Comparison of ENCODE assay signal across 32 mouse cellular contexts in genomic region chrX:145342402-145342801, GRCm38 (mm10). TPM values are rescaled to one million over a fixed set of nuclear protein-coding genes. Genes with fewer than 3 reads are reported as not detected.
A peak's percentile ranks its signal among the peaks of the same experiment; 100 is the strongest.
DNase-seq lines count a peak whose midpoint lies in the region; ATAC-seq lines count a peak whose summit lies in the region.
"Had no signal": no experiment of that assay in that cellular context is flagged by ENCODE, and none has a peak within 500 bp of the region (broad histone marks: within the 10 kb centered on the region; RNA-seq: fewer than 3 reads in every experiment).

No protein-coding gene starts in this region.

- WGBS in limb, embryonic 13.5 days = 48% methylated on average over 2 of the region's 2 CpGs
- WGBS in hindbrain, embryonic 14.5 days = 89% methylated on average over 2 of the region's 2 CpGs
- WGBS in hindbrain, embryonic 13.5 days = 86% methylated on average over 2 of the region's 2 CpGs

- H3K4me1 ChIP-seq in limb, embryonic 13.5 days = no peaks in the 10 kb centered on the region
- no peaks in the 10 kb centered on the region for H3K4me1 ChIP-seq in hindbrain, embryonic 14.5 days (replicated peaks; ENCODE audit: control insufficient read depth, insufficient read depth, low read length)
- H3K4me1 ChIP-seq in hindbrain, embryonic 13.5 days (replicated peaks) = no peaks in the 10 kb centered on the region
- H3K4me1 ChIP-seq: embryonic facial prominence, embryonic 15.5 days; forebrain, embryonic 12.5 days; midbrain, embryonic 13.5 days; neural tube, embryonic 13.5 days had no signal

- DNase-seq in spleen, postnatal 36 days (ENCODE audit: low spot score in 2 of 2) = peak; percentile 3 to 41
- DNase-seq in spleen, adult 18-20 months = no peak
- DNase-seq in right cerebral cortex, postnatal 14 days = no peak
- DNase-seq in hindbrain, embryonic 14.5 days (ENCODE audit: low spot score) = no peak
- DNase-seq: adrenal gland, adult 2 months; adrenal gland, postnatal 36 days; cerebellum, adult 18-20 months; cerebellum, postnatal 10 days; gastrocnemius, postnatal 25 days; heart, adult 18-20 months; heart, postnatal 36 days; kidney, adult 2 months; kidney, postnatal 36 days; left cerebral cortex, postnatal 4 days; lung, postnatal 4 days; retina, postnatal 1 day; right cerebral cortex, postnatal 25 days; thymus, postnatal 4 days had no signal

- H3K9me3 ChIP-seq in limb, embryonic 13.5 days = no peaks in the 10 kb centered on the region
- H3K9me3 ChIP-seq in hindbrain, embryonic 14.5 days (ENCODE audit: control insufficient read depth, low read length) = no peaks in the 10 kb centered on the region
- H3K9me3 ChIP-seq in hindbrain, embryonic 13.5 days = no peaks in the 10 kb centered on the region
- H3K9me3 ChIP-seq: embryonic facial prominence, embryonic 15.5 days; forebrain, embryonic 12.5 days; midbrain, embryonic 13.5 days; neural tube, embryonic 13.5 days had no signal

- ATAC-seq in common myeloid progenitor, adult 5-6 weeks (replicated peaks; ENCODE audit: low read depth, poor library complexity, severe bottlenecking) = peak; percentile 86
- ATAC-seq in limb, embryonic 13.5 days (ENCODE audit: low FRiP score, low read depth) = 0 out of 2 replicates have a peak, but pooled peaks have one; percentile 15
- ATAC-seq in hindbrain, embryonic 14.5 days (ENCODE audit: low FRiP score) = no peak
- no peak for ATAC-seq in hindbrain, embryonic 13.5 days (ENCODE audit: low FRiP score)
- ATAC-seq: hindbrain, embryonic 16.5 days; midbrain, embryonic 13.5 days had no signal

- no peak overlapping the region for H3K4me2 ChIP-seq in limb, embryonic 13.5 days (replicated peaks)
- no peak overlapping the region for H3K4me2 ChIP-seq in hindbrain, embryonic 14.5 days (replicated peaks)
- H3K4me2 ChIP-seq in hindbrain, embryonic 13.5 days = no peak overlapping the region
- H3K4me2 ChIP-seq: embryonic facial prominence, embryonic 15.5 days; forebrain, embryonic 12.5 days; heart, embryonic 11.5 days; liver, embryonic 11.5 days; midbrain, embryonic 13.5 days; neural tube, embryonic 13.5 days had no signal

- 0 out of 2 replicates have a peak, but pooled peaks cover 3% of the 10 kb centered on the region for H3K27me3 ChIP-seq in limb, embryonic 13.5 days
- no peaks in the 10 kb centered on the region for H3K27me3 ChIP-seq in hindbrain, embryonic 14.5 days (ENCODE audit: control insufficient read depth, insufficient read depth, low read length)
- no peaks in the 10 kb centered on the region for H3K27me3 ChIP-seq in hindbrain, embryonic 13.5 days
- H3K27me3 ChIP-seq: embryonic facial prominence, embryonic 15.5 days; forebrain, embryonic 12.5 days; midbrain, embryonic 13.5 days; neural tube, embryonic 13.5 days had no signal

- H3K9ac ChIP-seq in limb, embryonic 13.5 days = no peak overlapping the region
- no peak overlapping the region for H3K9ac ChIP-seq in hindbrain, embryonic 14.5 days
- H3K9ac ChIP-seq in hindbrain, embryonic 13.5 days = no peak overlapping the region
- H3K9ac ChIP-seq: embryonic facial prominence, embryonic 15.5 days; forebrain, embryonic 12.5 days; midbrain, embryonic 13.5 days; neural tube, embryonic 13.5 days had no signal

- H3K4me3 ChIP-seq in limb, embryonic 13.5 days = no peak overlapping the region
- H3K4me3 ChIP-seq in hindbrain, embryonic 14.5 days (replicated peaks; ENCODE audit: low read length) = no peak overlapping the region
- H3K4me3 ChIP-seq in hindbrain, embryonic 13.5 days = no peak overlapping the region
- H3K4me3 ChIP-seq: embryonic facial prominence, embryonic 15.5 days; forebrain, embryonic 12.5 days; layer of hippocampus, adult 2 months; midbrain, embryonic 13.5 days; neural tube, embryonic 13.5 days had no signal

- H3K27ac ChIP-seq in limb, embryonic 13.5 days = no peak overlapping the region
- no peak overlapping the region for H3K27ac ChIP-seq in hindbrain, embryonic 14.5 days
- no peak overlapping the region for H3K27ac ChIP-seq in hindbrain, embryonic 13.5 days
- H3K27ac ChIP-seq: embryonic facial prominence, embryonic 15.5 days; forebrain, embryonic 12.5 days; layer of hippocampus, adult 2 months; midbrain, embryonic 13.5 days; neural tube, embryonic 13.5 days had no signal

- no peaks in the 10 kb centered on the region for H3K36me3 ChIP-seq in limb, embryonic 13.5 days
- H3K36me3 ChIP-seq in hindbrain, embryonic 14.5 days (replicated peaks; ENCODE audit: control insufficient read depth, insufficient read depth) = no peaks in the 10 kb centered on the region
- H3K36me3 ChIP-seq in hindbrain, embryonic 13.5 days = no peaks in the 10 kb centered on the region
- H3K36me3 ChIP-seq: embryonic facial prominence, embryonic 15.5 days; forebrain, embryonic 12.5 days; midbrain, embryonic 13.5 days; neural tube, embryonic 13.5 days had no signal

RNA-seq across cellular contexts. Expression of gene Lhfpl1, which starts 6.5 kb away (rescaled TPM):
- total RNA-seq in common myeloid progenitor, adult 5-6 weeks (2017) = not detected in 2 replicates
- polyA plus RNA-seq in limb, embryonic 13.5 days (2015; fragmentation: Nextera tagmentation; extraction: Ambion mirVana) = 6.5 and 8.2 TPM in 2 replicates
- polyA plus RNA-seq in hindbrain, embryonic 14.5 days (2014; fragmentation: Nextera tagmentation; extraction: Ambion mirVana) = 0.37 TPM in 1 of 2 replicates, not detected in the other
- polyA plus RNA-seq in hindbrain, embryonic 13.5 days (2015; fragmentation: Nextera tagmentation; extraction: Ambion mirVana) = 0.48 and 0.76 TPM in 2 replicates
- total RNA-seq: adrenal gland, adult 2 months; adrenal gland, postnatal 36 days; heart, adult 18-20 months; heart, postnatal 36 days; megakaryocyte-erythroid progenitor cell, adult 5-6 weeks had no signal
- polyA plus RNA-seq: adrenal gland, adult 2 months; liver, embryonic 16.5 days; testis, adult 2 months had no signal

Comparison
In these comparisons a context has a peak if more than half of its experiments do, and no peak if none do; other contexts are left out.
1. DNase-seq: peak in spleen, postnatal 36 days (2 of 2); none in spleen, adult 18-20 months (0 of 2), right cerebral cortex, postnatal 14 days (single experiment) and hindbrain, embryonic 14.5 days (single experiment).
2. ATAC-seq: peak in common myeloid progenitor, adult 5-6 weeks (single experiment) and limb, embryonic 13.5 days (single experiment); none in hindbrain, embryonic 14.5 days (single experiment) and hindbrain, embryonic 13.5 days (single experiment).